In the genomic region with DNA sequence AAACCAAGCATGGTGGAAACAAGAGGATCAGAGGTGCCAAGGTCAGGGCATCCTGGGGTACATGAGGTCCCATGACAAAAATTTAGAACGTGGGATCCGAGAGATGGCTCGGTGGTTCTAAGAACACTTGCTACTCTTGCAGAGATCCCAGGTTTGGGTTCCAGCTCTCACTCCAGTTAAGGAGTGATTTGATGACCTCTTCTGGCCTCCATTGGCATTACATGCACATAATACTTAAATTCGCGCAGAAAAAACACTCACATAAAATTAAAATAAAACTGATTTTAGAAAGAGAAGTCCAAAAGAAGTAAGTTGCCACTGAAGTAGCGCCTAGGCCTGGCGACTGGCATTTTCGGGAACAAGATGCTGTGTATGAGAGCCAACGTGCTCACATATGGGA, we compare ENCODE assay signal across 1 mouse cellular context.
TF ChIP-seq lines count a peak whose summit lies in the region.

No protein-coding gene starts in this region.

TF ChIP-seq in MEL, 35 proteins besides CTCF, POLR2A, EP300 and RAD21 (continued from another document):
- TF ChIP-seq POLR2AphosphoS2 (IDR thresholded peaks at IDR 0.05; ENCODE audit: low read length) (no peak), TAL1 (IDR thresholded peaks at IDR 0.05; ENCODE audit: low read length) (no peak), JUND (IDR thresholded peaks at IDR 0.05; ENCODE audit: low read depth, low read length) (no peak), MAX (IDR thresholded peaks at IDR 0.05; ENCODE audit: low read length) (no peak), ETS1 (IDR thresholded peaks at IDR 0.05; ENCODE audit: low read depth, low read length) (no peak), MYC (IDR thresholded peaks at IDR 0.05; ENCODE audit: low read depth, low read length) (no peak), POLR2AphosphoS5 (IDR thresholded peaks at IDR 0.05; ENCODE audit: borderline replicate concordance, low read depth, low read length) (no peak), ELF1 (IDR thresholded peaks at IDR 0.05; ENCODE audit: low read depth, low read length) (no peak), UBTF (IDR thresholded peaks at IDR 0.05; ENCODE audit: borderline replicate concordance, insufficient read depth, low read depth, low read length) (no peak), SMC3 (IDR thresholded peaks at IDR 0.05; ENCODE audit: low read depth, low read length) (peak; percentile 54), GABPA (IDR thresholded peaks at IDR 0.05; ENCODE audit: low read depth, low read length) (no peak), ZC3H11A (IDR thresholded peaks at IDR 0.05; ENCODE audit: low read depth, low read length) (peak; percentile 33), CHD1 (IDR thresholded peaks at IDR 0.05; ENCODE audit: low read depth, low read length) (no peak), NRF1 (IDR thresholded peaks at IDR 0.05; ENCODE audit: insufficient read depth, low read depth, low read length, poor library complexity, severe bottlenecking) (no peak), MXI1 (IDR thresholded peaks at IDR 0.05; ENCODE audit: low read depth, low read length) (no peak)
